Mouse (Mus musculus): ENCODE results near the gene Mapk6. TPM values are rescaled to one million over a fixed set of nuclear protein-coding genes. Genes with fewer than 3 reads are reported as not detected.

The Mapk6 gene
- polyA plus RNA-seq, 1 experiment from 2014 or later = 28.9 TPM

DNA sequence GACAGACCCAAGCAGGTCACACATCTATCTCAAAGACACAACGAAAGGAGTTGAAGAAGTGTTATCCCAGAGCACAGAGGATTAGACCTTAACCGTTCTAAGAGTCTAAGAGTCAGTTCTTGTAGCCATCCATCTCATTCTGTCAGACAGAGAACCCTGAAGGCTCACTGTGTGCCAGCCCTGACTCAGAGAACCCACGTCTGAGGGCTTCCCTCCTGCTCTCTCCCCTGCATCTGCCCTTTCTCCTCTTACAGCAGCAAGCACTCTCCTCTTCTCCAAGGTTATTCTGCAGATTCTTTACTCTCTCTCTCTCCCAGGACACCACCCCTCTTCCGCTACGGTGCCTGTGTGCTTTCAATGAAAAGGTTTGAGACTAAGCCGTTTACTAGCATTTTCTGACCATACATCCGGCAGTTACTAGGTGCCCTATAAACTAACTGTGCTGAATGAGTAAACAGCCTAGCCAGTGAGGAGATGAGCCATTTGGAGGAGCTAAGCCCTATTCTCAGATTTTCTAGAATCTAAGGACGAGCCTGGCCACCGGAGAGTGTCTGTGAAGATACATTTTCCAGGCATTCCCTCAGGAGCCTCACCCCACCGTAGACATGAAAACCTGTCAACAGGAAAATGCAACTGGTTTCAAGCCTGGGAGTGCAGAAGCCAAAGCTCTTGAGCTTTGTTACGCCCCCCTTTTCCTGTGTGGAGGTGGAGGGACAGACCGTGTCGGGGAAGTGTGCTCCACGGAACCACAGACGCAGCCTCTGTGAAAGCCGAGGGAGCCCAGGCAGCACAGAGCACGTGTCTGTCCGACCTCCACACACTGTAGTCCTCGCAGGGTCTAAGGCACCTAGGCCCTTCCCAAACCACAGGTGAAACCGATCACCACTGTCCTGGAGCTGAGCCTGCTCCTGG is 8.0 kb downstream of the Mapk6 start:
- 46% methylated on average over 20 of the region's 20 CpGs for WGBS
- no peak overlapping the region for H3K4me2 ChIP-seq (replicated peaks; ENCODE audit: low read depth)
- H3K4me1 ChIP-seq (replicated peaks; ENCODE audit: control insufficient read depth, insufficient read depth) = no peaks in the 10 kb centered on the region; the same call in 1 of the 2 replicates
- DNase-seq (ENCODE audit: low spot score) = no peak
- no peaks in the 10 kb centered on the region for H3K36me3 ChIP-seq (ENCODE audit: control insufficient read depth, insufficient read depth, low read length)
- H3K27me3 ChIP-seq (ENCODE audit: control insufficient read depth, insufficient read depth, low read length) = no peaks in the 10 kb centered on the region
- no peak overlapping the region for H3K4me3 ChIP-seq (ENCODE audit: low read depth, low read length)
- peak overlapping the region; percentile 2; the same call in 1 of the 2 replicates for H3K27ac ChIP-seq (replicated peaks)
- no peak overlapping the region for H3K9ac ChIP-seq (ENCODE audit: low read length)
- no peaks in the 10 kb centered on the region for H3K9me3 ChIP-seq (ENCODE audit: control insufficient read depth, low read length)
- no peak for ATAC-seq (ENCODE audit: low FRiP score, low TSS enrichment)
- TF ChIP-seq CTCF (IDR thresholded peaks at IDR 0.05; ENCODE audit: low read depth) = no peak

DNA sequence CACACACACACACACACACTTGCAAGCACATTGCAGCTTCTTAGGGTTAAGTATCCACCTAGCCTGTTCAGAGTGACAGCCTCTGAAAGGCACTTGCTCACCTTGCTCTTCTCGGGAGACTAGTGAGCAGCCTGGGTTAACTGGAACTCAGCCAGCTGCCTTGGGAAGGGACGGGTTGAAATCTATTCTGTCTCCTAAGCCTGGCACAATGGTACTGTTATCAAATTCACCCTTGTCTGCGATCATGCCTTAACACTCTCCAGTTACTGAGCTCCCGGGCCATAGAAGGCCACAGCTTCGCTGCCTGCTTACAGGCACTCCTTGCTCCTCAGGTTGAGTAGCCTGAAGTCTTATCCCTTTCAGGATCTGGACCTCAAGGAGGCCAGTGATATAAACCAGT is 9.2 kb downstream of the Mapk6 start:
- WGBS = 36% methylated on average over 5 of the region's 5 CpGs
- H3K27ac ChIP-seq (replicated peaks) = 0 out of 2 replicates have a peak overlapping the region, but pooled peaks have one; percentile 8
- no peaks in the 10 kb centered on the region for H3K9me3 ChIP-seq (ENCODE audit: control insufficient read depth, low read length)
- H3K9ac ChIP-seq (ENCODE audit: low read length) = no peak overlapping the region
- H3K4me1 ChIP-seq (replicated peaks; ENCODE audit: control insufficient read depth, insufficient read depth) = no peaks in the 10 kb centered on the region; the same call in 1 of the 2 replicates
- no peak overlapping the region for H3K4me3 ChIP-seq (ENCODE audit: low read depth, low read length)
- peaks cover 5% of the 10 kb centered on the region; the same call in 1 of the 2 replicates for H3K36me3 ChIP-seq (ENCODE audit: control insufficient read depth, insufficient read depth, low read length)
- TF ChIP-seq EP300 (optimal IDR thresholded peaks at IDR 0.05) (no peak), CTCF (IDR thresholded peaks at IDR 0.05; ENCODE audit: low read depth) (no peak)
- no peaks in the 10 kb centered on the region for H3K27me3 ChIP-seq (ENCODE audit: control insufficient read depth, insufficient read depth, low read length)
- H3K4me2 ChIP-seq (replicated peaks; ENCODE audit: low read depth) = no peak overlapping the region
- no peak for ATAC-seq (ENCODE audit: low FRiP score, low TSS enrichment)
- DNase-seq (ENCODE audit: low spot score) = no peak

GRCm38 (mm10) chr9:75399069-75399468 is 10.7 kb downstream of the Mapk6 start:
- H3K36me3 ChIP-seq (ENCODE audit: control insufficient read depth, insufficient read depth, low read length) = peaks cover 12% of the 10 kb centered on the region
- peak; percentile 43 for TF ChIP-seq CTCF (IDR thresholded peaks at IDR 0.05; ENCODE audit: low read depth)
- TF ChIP-seq EP300 (optimal IDR thresholded peaks at IDR 0.05) = no peak
- no peaks in the 10 kb centered on the region for H3K9me3 ChIP-seq (ENCODE audit: control insufficient read depth, low read length)
- no peak overlapping the region for H3K4me2 ChIP-seq (replicated peaks; ENCODE audit: low read depth)
- H3K9ac ChIP-seq (ENCODE audit: low read length) = no peak overlapping the region
- no peak overlapping the region for H3K4me3 ChIP-seq (ENCODE audit: low read depth, low read length)
- no peaks in the 10 kb centered on the region for H3K27me3 ChIP-seq (ENCODE audit: control insufficient read depth, insufficient read depth, low read length)
- ATAC-seq (ENCODE audit: low FRiP score, low TSS enrichment) = no peak
- H3K27ac ChIP-seq (replicated peaks) = no peak overlapping the region
- 84% methylated on average over 4 of the region's 4 CpGs for WGBS
- no peaks in the 10 kb centered on the region; the same call in 1 of the 2 replicates for H3K4me1 ChIP-seq (replicated peaks; ENCODE audit: control insufficient read depth, insufficient read depth)
- no peak for DNase-seq (ENCODE audit: low spot score)

- no peak overlapping the region for H3K4me3 ChIP-seq (ENCODE audit: low read depth, low read length)
- peaks cover 16% of the 10 kb centered on the region for H3K36me3 ChIP-seq (ENCODE audit: control insufficient read depth, insufficient read depth, low read length)
- no peaks in the 10 kb centered on the region for H3K27me3 ChIP-seq (ENCODE audit: control insufficient read depth, insufficient read depth, low read length)
- WGBS = 77% methylated on average over 6 of the region's 6 CpGs
- no peak overlapping the region for H3K27ac ChIP-seq (replicated peaks)
- no peak for DNase-seq (ENCODE audit: low spot score)
- TF ChIP-seq CTCF (IDR thresholded peaks at IDR 0.05; ENCODE audit: low read depth) = no peak
- no peak for TF ChIP-seq EP300 (optimal IDR thresholded peaks at IDR 0.05)
- H3K9ac ChIP-seq (ENCODE audit: low read length) = no peak overlapping the region
- no peak overlapping the region for H3K4me2 ChIP-seq (replicated peaks; ENCODE audit: low read depth)
- no peaks in the 10 kb centered on the region for H3K9me3 ChIP-seq (ENCODE audit: control insufficient read depth, low read length)
- ATAC-seq (ENCODE audit: low FRiP score, low TSS enrichment) = peak; percentile 90
- H3K4me1 ChIP-seq (replicated peaks; ENCODE audit: control insufficient read depth, insufficient read depth) = no peaks in the 10 kb centered on the region; the same call in 1 of the 2 replicates
Measured at GRCm38 (mm10) chr9:75395971-75396370, 13.8 kb downstream of the Mapk6 start.

DNA sequence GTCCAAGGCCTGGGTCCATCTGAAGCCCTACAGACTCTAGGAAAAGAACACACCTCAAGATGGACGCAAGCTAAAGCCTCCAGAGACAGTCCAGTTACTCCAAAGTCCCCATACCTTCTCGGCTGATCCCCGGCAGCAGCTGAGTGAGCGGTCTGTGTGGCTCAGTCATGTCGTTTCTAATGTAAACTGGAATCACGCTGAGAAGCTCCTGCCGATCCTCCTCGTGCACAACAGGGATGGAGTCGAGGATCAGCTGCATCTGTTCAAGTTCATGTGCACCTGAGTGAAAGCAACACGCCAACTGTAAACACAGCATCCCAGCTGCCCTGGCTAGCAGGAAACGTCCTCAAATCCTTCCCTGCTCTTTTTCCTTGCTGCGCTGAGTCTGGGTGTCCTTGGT is 16.6 kb downstream of the Mapk6 start:
- WGBS = 70% methylated on average over 12 of the region's 12 CpGs
- Histone ChIP-seq H3K4me1 (replicated peaks; ENCODE audit: control insufficient read depth, insufficient read depth) (no peaks in the 10 kb centered on the region), H3K9me3 (ENCODE audit: control insufficient read depth, low read length) (no peaks in the 10 kb centered on the region), H3K9ac (ENCODE audit: low read length) (no peak overlapping the region), H3K4me2 (replicated peaks; ENCODE audit: low read depth) (no peak overlapping the region), H3K27me3 (ENCODE audit: control insufficient read depth, insufficient read depth, low read length) (no peaks in the 10 kb centered on the region), H3K4me3 (ENCODE audit: low read depth, low read length) (no peak overlapping the region), H3K36me3 (ENCODE audit: control insufficient read depth, insufficient read depth, low read length) (peaks cover 32% of the 10 kb centered on the region), H3K27ac (replicated peaks) (no peak overlapping the region)
- ATAC-seq (ENCODE audit: low FRiP score, low TSS enrichment) = no peak
- no peak for DNase-seq (ENCODE audit: low spot score)
- TF ChIP-seq CTCF (IDR thresholded peaks at IDR 0.05; ENCODE audit: low read depth) = no peak
- TF ChIP-seq EP300 (optimal IDR thresholded peaks at IDR 0.05) = no peak
